Mouse (Mus musculus) layer of hippocampus, postnatal 25 days (tissue): ENCODE measurements around the gene Lekr1. TPM values are rescaled to one million over a fixed set of nuclear protein-coding genes. Genes with fewer than 3 reads are reported as not detected.

Experiments used
- DNase-seq, 2 experiments: peaks; one replicate each; pipeline ENCODE4 v3.0.0; 2022; ENCODE audit warnings: mixed read lengths in 2 of 2, low spot score in 1 of 2; ENCODE audit errors: extremely low spot score in 1 of 2
- total RNA-seq, 2 experiments: library from RNA; stranded (reverse); gene quantifications; 2 replicates each; pipeline ENCODE4 v1.2.3; 2021

Gene Lekr1
- total RNA-seq, 2 experiments from 2014 or later: 5.6 to 6.8 TPM

DNA sequence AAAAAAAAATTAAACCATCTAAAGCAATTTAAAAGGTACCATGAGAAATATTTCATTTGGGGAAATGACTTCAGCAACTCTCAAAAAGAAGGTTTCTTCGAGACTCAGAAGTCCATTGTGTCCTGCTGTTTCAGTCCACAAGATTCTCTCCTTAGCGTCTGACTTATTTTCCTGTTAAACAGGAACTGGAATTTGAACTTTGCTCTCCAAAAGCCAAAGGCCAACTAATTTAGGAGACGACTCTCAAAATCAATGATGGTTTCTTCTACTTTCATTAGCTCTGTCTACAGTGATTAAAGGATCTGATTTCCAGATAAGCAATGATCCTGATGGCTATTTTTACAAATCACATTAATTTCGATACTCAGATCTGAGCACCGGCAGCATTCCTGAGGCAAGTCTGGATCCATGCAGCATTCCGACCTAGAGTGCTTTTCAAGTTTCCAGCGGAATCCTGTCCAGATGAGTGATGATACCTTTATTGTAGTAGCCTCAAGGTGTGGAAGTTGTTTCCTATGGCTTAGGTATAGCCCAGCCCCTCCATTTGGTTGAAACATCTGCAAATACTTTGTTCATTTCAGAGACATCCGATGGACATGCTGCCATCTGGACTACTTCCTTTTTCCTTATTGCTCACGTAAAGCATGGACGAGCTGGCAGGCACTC lies 11.4 kb upstream of the Lekr1 start:
- no peak for DNase-seq

GRCm38 (mm10) chr3:65656451-65656850 lies 9.6 kb upstream of the Lekr1 start:
- no peak for DNase-seq

- no peak for DNase-seq
Observed at GRCm38 (mm10) chr3:65656902-65657660, 8.9 kb upstream of the Lekr1 start.

- no peak for DNase-seq
Observed at GRCm38 (mm10) chr3:65658081-65658612, 7.9 kb upstream of the Lekr1 start.

GRCm38 (mm10) chr3:65658721-65659619 lies 7.1 kb upstream of the Lekr1 start:
- DNase-seq: peak; percentile 57 to 71

- DNase-seq: peak in 1 of 2 experiments; percentile 18
Observed at GRCm38 (mm10) chr3:65659620-65659932, 6.5 kb upstream of the Lekr1 start.

- no peak for DNase-seq
Observed at GRCm38 (mm10) chr3:65660336-65660735, 5.7 kb upstream of the Lekr1 start.

DNA sequence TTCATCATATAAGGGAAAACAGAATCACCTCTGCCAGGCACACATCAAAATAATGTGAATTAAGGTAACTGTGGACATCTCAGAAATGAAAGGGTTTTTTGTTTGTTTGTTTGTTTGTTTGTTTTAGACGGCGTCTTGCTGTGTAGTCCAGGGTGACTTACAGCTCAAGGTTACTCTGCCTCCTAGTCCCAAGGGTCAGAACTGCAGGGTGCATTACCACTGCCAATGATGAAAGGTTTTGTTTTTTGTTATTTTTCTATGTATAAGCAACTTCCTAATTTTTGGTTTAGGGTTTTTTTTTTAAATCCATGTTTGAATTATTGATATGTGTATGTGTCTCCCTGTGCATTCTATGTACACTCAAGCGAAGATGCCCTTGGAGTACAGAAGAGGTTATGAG lies 4.3 kb upstream of the Lekr1 start:
- DNase-seq: no peak

- DNase-seq: peak in 1 of 2 experiments; percentile 9
Observed at GRCm38 (mm10) chr3:65663176-65663575, 2.9 kb upstream of the Lekr1 start.

DNA sequence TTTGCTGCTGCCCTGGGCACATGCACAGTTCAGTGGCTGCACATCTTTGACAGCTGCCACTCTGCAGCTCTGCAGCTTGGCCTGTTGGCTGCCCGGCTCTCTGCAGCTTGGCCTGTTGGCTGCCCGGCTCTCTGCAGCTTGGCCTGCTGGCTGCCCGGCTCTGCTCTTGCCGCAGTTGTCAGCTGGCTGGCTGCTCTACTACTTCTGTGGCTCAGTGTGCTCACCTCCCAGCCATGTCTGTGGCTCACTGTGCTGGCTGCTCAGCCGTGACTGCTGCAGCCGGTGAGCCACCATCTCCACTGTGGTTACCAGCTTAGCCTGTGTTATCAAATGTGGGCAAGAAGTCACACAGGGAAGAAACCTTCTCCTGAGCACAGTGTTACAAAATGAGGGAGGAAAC lies 4.2 kb downstream of the Lekr1 start:
- DNase-seq: no peak

GRCm38 (mm10) chr3:65673725-65674124 lies 7.7 kb downstream of the Lekr1 start:
- DNase-seq: no peak

DNA sequence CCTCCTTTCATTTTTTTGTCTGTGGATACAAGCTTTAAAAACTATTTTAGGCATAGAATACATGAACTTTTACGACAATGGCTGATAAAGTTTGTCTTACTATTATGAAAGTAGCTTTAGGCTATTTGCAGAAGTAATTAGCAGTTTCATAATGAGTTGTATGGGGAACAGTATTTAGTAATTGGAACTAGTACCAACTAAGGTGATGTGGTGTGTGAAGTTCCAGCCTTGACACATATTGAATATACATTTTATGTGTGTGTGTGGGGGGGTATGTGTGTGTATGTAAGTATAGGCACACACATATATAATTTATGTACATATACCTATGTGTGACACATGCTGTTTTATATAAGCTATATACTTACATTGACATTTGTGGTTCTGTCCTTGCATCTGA lies 14.6 kb downstream of the Lekr1 start:
- no peak for DNase-seq

DNA sequence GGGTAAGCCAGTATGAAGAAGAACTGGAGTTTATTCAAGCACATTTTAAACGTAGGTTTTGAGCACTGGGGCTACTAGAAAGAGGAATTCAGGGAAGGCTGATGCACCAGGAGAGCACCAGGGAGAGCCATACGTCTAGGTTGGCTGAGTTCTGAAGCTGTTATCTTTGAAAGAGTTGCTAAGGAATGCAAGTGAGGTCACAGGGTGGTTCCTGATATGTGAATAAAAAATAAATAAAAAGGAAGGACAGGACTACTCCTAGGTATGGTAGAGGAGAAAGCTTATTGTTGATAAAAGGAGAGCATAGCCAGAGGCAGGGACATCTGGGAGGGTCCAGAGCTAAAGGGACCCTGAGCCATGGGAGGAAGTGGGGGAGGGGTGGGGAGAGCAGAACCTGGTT lies 23.7 kb downstream of the Lekr1 start:
- no peak for DNase-seq

- DNase-seq: no peak
Observed at GRCm38 (mm10) chr3:65690850-65691249, 24.8 kb downstream of the Lekr1 start.

GRCm38 (mm10) chr3:65699704-65700103 lies 33.7 kb downstream of the Lekr1 start:
- DNase-seq: no peak

DNA sequence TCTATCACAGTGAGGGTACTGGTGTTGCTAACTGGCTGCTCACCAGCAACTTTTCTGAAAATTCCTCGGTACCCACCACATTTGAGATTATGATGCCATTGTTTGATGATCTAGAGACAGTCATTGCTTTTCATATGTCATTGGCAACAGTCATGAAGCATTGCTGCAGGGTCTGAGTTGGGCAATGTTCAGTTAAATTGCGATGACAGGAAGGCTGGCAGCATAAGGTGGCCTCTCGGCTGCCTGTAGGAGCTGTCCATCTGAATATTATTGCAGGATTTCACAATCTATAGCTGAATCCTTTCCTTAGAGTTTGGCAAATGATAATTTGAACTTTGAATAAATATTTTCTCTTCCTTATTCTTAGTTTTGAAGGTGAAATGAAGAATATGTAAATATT lies 48.3 kb downstream of the Lekr1 start:
- DNase-seq: no peak

DNA sequence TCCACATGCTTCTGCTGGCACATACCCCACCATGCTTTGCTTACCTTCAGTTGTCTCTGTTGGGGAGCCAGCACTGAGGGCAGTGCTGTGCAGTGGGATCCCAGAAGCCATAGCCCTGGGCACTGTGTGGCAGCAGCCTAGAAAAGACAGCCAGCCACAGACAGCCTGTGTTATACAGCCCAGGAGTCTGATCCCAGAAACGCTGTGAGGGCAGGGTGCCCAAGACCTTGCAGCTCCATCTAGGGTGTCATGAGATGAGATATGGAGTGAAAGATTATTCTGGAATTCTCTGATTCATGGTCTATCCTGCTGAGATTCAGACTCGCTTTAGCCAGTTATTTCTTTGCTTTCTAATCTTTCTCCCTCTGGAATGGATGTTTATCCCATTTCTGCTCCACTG lies 51.4 kb downstream of the Lekr1 start:
- no peak for DNase-seq

DNA sequence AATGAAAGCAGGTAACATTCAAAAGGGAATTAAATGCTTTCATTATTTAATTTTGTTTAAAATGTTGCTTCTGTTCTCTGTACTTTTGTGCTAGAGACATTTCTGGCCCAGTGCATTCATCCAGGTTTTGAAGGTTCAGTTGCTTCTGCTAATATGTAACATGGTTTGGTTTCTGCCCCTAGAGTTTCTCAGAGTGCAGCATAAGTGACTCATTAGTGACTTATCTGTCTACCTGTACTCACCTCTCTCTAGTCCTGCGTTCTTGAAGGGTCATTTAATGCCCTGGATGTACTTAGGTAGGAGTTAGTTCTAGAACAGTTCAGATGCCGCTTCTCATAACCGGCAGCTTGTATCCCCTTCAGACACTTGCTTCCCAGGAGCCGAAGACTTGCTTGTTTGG lies 56.9 kb downstream of the Lekr1 start:
- DNase-seq: no peak

GRCm38 (mm10) chr3:65723664-65724063 lies 57.6 kb downstream of the Lekr1 start:
- DNase-seq: no peak

DNA sequence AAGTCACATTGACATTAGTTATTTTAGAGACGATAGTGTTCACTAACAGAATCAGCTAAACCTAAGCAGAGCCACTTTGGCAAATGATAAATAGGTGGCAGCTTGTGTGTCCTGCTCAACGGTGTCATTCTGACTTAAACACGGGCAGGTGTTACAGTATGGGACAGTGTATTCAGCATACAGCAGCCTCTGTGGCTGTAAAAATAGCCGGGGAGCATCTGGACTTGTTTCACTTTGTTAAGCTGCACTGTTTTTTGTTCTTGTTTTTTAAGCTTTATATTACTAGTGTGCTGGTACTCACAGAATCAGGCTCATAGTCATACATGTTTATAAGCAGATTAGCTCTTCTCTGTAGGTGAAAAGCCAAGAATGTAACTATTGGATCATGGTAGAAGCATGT lies 71.8 kb downstream of the Lekr1 start:
- DNase-seq: no peak

- no peak for DNase-seq
Observed at GRCm38 (mm10) chr3:65744936-65745335, 78.9 kb downstream of the Lekr1 start.
